Mouse (Mus musculus): ENCODE data around the gene Trrap.
"Not testable (repeated sequence)": the region's sequence is repeated elsewhere in the genome, so short reads cannot be mapped to it uniquely, and the experiment has no call there.

The Trrap gene

DNA sequence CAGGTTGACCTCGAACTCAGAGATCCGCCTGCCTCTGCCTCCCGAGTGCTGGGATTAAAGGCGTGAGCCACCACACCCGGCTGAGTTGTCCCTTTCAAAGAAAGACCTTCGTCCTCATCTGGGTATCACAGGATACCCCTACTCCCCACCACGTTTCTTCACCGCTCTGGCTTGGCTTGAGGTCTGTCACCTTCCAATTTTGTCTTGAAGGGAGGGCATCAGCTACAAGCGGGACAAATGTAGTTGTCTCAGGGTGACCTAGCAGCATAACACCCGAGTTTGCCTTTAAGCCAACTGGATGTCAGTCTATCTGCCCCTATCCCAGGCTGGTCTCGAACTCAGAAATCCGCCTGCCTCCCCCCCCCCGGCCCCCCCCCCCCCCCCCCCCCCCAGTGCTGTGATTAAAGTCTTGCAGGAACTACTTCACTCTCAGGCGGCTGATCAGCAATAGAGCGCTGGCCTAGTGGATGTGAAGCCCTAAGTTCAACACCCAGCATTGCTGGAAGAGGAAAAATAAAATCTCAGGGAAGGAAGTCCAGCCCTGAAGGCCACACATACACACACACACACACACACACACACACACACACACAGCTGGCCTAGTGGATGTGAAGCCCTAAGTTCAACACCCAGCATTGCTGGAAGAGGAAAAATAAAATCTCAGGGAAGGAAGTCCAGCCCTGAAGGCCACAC lies at the start of gene Trrap:
Gene Trrap (plus strand): TSS at position 627 of the 693 bp plus-strand sequence.
- not testable (repeated sequence) for DNase-seq (ENCODE audit: low spot score)

DNA sequence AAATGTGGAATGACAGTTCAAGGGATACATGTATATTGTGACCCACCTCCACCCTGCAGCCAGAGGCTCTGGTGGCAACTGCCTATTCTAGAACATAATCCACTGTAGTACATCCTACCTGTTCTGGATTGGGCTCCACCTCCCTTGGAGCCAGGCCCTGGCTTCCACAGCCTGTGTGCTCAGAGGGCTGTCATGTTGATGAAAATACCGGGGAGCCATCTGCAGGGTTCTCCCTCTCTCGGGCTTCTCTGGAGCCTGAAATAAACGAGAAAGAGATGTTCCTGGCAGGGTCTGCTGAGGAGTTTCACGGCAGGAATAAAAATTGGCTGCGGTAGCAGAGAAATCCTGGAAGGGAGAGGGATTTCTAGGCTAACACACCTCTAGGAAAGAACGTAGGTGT lies 47.8 kb upstream of the Trrap start:
- no peak for DNase-seq (ENCODE audit: low spot score)

DNA sequence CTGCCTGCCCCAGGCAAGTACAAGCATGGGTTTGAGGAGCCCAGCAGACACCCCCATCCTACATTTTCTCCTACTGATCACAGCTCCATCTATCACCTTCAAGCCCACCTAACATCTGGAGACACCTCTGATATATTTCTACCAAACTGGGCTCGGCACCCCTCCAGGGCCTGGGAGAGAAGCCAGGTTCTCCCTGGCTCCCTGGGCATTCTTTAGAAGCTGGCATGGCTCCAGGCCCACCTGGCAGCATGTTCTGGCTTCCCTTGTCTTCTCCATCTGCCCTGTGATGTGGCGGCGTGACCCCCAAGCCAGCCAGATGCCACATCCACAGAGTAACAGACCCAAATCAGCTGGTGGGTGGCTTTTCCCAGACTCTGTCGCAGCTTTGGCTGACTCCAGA lies 47.3 kb upstream of the Trrap start:
- no peak for DNase-seq (ENCODE audit: low spot score)

DNA sequence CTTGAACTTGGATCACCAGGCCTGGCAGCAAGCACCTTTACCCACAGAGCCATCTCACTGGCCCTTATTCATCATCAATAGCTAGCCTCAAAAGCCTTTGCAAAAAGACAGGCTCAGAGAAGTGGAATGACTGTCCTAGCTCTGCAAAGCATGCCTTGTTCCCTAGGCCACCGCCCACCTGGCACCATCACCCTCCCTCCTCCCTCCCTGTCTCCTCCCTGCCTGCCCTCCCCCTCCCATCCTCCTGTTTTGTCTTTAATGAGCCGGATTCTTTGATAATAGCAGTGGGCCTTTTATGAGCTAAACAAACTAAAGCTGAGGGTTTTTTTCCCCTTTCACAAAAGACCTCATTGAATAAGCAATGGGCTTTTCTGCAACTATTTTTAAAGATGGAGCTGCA lies 42.6 kb upstream of the Trrap start:
- DNase-seq (ENCODE audit: low spot score) = no peak

DNA sequence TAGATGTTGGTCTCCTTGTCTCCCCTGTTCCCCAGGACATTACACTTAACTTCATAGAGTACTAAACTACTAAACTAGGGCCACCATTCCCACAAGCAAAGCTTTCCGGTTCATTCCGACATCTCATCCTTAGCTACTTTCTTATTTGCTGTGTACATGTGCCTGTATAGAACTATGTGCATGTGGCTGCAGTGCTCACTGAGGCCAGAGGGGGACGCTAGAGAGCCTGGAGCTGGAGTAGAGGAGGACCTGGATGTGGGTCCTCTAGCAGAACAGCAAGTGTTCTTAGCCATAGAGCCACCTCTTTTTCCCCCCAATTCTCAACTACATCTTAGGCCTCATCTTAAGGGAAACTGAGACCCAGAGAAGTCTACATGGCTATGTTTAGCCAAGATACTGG lies 42.0 kb upstream of the Trrap start:
- no peak for DNase-seq (ENCODE audit: low spot score)

DNA sequence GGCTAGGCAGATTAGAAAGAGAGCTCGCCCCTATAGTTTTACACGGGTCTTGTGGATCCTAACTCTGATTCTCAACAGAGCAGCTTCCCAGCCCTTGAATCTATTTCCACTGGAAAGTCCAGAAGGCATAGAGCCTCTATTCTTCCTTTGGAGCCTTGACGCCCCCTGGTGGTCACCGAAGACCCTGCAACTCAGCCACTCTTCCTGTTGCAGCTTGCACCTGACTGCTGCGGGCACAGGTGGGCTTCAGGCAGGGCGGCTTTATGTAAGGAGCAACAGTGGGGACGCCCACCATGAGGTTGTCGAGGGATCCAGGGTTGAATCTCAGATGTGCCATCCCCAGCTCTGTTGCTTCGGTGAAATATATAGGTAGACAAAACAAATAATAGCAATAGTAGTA lies 40.4 kb upstream of the Trrap start:
- peak; percentile 8 for DNase-seq (ENCODE audit: low spot score)

DNA sequence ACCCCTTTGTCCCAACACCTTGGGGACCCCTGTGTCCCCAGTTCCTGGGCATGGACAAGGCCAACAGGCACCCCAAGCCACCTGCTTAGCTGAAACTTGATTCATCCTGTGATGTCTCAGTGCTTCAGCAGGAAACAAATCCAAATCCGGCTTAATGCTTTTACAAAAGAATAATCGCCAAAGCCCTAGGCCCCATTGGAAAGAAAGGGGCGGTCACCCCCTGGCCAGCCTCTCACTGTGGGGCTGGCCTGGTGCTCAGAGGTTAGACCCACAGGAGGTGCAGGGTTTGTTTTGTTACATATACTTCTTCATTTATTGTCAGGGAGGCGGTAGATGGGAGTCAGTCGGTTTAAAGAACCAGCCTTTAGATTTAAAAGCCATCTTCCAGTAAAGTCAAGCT lies 39.3 kb upstream of the Trrap start:
- no peak for DNase-seq (ENCODE audit: low spot score)

DNA sequence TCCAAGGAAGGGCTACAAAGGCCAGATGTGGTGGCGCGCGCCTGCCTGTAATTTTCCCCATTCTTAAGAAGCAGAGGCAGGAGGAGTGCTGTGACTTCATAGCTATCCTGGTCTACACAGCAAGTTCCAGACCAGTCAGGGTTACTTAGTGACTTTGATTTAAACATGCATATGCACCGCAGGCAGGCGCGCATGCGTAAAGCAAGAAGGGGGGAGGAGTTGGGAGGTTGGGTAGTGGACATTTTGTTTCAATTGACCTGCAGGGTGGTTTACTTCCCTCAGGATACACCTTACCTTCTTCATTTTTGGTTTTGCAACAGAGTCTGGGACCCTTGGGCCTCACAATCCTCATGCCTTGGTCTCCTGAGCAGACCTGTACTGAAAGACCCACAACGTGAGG lies 38.3 kb upstream of the Trrap start:
- no peak for DNase-seq (ENCODE audit: low spot score)

DNA sequence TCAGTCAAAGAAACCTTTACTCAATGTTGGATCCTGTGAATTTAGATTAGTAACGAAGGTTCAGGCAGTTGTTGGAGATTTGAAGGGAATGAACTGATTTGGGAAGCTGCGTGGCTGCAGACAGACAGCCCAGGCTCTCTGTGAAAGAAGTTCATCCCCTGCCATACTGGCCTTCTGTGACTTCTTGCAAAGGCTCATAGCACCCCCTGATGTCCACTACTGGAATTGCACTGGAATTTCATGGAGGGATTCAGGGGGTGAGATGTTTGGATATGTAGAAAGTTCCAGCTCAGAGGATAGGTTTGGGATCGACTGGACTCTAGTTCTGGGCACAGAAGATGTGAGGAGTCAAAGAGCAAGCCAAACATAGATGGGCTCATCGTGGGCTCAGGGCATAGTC lies 33.6 kb upstream of the Trrap start:
- peak; percentile 22 for DNase-seq (ENCODE audit: low spot score)

DNA sequence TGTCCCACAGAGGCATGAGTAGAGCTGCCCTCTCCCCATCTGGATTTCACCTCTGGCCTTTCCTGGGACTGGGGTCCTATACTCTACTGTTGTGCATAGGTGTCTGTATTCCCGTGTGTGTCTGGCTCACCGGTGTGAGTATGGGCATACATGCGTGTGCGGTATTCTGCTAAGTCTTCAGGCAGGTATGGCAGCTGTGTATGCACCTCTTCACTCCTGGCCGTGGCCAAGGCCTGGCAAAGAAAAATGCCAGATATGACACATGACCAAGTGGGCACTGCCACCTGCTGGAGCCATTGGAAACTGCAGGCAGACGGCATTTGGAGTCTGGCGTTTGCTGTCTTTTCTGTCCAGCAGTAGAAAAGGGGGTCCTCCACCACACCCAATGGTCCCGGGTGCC lies 32.6 kb upstream of the Trrap start:
- DNase-seq (ENCODE audit: low spot score) = peak; percentile 42

DNA sequence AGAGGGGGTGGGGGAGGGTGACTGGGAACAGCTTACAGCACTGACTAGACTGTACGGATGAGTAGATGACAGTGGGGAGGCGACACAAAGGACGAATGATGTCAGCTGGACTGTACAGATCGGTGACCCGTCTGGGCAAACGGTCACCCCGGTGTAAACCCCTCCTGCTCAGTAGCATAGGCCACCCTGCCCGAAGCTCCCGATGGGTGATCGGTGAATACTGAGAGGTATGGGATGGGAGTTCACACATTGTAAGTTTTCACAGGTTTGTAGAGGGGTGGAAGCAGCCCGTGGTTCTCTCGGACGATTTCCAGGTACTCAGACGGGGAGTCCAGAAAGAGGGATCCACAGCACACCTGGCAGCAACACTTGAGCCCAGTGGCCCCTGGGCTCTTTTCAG lies 30.4 kb upstream of the Trrap start:
- DNase-seq (ENCODE audit: low spot score) = no peak

DNA sequence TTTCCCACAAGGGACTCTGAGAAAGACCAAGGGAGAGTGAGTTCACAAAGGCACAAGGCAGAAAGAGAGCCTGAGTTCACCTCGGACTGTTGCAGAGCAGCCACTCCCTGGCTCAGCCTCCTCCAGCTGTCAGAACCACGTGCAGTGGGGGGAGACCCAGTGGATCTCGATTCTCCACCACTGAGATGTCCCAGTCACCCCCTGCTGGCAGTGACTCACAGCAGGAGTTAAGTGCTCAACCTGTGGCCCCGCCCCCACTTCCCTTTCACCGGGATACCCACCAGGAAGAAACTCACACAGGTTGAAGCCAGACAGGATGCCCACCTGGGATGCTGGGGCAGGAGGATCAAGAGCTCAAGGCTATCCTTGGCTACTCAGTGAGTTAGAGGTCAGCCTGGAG lies 15.1 kb upstream of the Trrap start:
- no peak for DNase-seq (ENCODE audit: low spot score)

DNA sequence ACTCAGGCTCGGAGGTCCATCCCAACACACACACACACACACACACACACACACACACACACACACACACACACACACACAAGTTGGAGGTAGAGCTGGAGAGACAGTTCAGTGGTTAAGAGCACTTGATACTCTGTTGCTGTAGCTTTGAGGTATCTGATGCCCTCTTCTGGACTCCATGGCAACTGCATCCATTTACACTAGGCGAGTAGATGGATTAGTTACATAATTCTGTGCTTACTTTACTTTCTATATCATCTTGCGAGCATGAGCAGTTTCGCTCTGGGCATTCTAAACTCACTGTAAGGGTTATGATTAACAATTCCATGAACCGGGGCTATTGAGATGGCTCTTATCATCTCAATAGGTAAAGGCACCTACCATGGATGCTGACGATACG lies 14.5 kb upstream of the Trrap start:
- no peak for DNase-seq (ENCODE audit: low spot score)

DNA sequence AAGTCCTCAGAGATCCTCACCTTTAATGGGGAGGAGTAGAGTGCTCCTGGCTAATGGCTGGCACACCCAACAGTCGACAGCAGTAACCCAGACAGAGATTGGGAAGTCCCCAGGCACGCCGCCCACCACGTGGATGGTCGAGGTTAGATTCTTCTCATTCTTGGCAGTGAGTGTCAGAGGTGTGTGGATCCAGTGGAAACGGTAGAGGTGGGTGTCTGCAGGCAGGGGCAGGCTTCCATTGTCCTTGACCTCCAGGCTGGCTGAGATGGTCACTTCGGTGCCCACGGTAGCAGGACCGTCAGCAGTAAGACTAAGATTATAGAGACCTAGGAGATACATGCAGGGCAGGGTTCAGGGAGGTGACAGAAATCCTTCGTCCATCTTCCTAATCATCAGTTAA lies 12.3 kb upstream of the Trrap start:
- DNase-seq (ENCODE audit: low spot score) = no peak

DNA sequence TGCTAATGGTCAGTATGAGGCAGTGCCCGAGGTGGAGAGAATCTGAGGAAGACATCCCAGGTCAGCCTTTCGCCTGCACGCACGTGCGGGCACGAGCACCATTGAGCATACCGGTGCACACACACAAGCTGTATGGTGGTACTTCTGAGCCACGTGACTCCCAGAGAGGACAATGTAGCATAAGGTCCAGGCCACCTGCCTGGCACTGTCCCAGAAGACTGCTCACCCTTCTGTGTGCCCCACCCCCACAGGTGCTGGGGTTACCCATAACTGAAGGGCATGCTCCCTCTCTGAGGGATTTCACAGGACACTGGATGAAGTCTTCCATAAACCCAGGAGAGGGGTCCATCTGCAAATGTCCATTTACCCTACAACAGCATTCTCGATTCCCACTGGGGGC lies 10.1 kb upstream of the Trrap start:
- DNase-seq (ENCODE audit: low spot score) = no peak

DNA sequence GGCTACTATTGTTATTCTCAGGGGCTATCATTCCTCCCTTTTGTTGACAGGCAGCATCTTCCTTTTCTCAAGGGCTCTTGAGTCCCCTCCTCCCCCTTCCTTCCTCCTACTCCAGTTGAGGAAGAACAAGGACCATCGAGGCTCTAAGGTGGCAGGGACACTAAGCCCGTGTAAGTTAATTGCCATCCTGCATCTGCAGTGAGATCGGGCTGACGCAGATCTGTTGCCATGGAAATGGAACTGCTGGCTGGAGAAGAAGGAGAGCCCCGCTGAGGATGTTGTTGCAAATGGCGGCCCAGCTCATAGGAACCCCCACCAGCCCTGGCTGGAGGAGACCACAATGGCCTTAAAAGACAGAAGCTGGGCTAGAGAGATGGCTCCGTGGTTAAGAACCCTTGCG lies 9.1 kb upstream of the Trrap start:
- DNase-seq (ENCODE audit: low spot score) = no peak

DNA sequence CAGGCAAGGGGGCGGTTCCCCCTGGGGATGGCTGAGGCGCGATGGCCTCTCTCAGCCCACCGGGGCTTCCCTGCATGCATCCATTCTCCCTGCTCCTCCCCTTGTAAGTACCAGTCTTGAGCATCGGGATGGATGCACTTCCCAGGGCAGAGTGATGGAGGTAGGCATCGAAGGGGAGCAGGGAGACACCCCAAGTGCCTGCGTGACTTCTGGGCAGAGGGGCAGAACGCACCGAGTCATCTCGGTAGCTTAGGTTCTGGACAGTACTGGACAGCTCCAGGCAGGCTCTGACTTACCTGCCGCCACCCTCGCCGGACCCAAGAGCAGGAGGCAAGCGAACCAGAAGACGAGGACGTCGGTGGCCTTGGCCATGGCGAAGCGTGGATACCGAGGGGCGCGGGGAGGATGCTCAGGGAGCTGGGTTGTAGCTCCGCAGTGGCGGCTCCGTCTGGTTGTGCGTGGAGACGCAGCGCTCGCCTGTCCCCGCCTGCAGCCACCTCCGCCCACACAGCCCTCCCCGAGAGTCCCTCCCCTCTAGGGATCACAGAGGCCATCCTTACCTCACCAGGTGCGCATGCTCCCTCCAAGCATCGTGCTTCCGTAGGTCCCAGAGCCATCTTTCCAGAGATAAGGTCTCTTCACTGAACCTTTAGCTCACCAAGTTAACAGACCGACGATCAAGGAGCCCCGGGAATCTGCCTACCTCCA lies 6.2 kb upstream of the Trrap start, which contains the start of gene Tmem130:
Gene Tmem130 (minus strand): TSS at position 658 of the 708 bp plus-strand sequence.
- DNase-seq (ENCODE audit: low spot score) = no peak

DNA sequence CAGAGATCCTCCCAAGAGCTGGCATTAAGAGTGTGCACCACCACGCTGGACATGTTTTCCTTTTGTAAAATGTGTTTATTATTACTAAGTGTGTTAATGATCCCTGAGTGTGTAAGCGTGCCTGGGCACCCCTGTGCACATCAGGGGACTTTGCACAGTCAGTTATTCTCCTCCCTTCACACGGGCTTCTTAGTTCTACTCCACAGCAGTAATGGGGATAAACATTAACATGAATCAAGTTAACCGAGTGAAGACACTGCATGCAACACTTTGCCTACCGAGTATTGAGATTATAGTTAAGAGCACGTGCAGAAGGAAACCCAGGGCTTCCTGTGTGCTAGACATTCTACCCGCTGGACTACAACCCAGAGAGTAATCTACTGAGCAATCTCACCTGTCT lies 1.5 kb upstream of the Trrap start:
- no peak for DNase-seq (ENCODE audit: low spot score)

DNA sequence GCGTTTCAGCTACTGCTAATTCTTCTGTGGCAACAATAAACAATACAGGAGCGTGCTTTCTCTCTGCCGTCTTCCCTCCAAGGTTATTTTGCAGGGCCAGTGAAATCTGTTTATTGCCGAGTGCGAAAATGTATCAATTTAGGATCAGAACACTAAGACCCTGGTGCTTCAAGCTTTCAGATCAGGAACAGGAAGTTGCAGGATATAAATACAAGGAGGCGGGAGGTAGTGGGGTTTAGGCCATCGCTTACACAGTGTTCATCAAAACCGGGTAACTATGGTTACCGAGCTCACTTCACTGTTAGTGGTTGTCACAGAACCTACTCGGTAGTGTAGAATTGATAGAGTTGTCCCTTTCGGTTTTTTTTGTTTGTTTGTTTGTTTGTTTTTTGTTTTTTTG lies 886 bp upstream of the Trrap start:
- no peak for DNase-seq (ENCODE audit: low spot score)

DNA sequence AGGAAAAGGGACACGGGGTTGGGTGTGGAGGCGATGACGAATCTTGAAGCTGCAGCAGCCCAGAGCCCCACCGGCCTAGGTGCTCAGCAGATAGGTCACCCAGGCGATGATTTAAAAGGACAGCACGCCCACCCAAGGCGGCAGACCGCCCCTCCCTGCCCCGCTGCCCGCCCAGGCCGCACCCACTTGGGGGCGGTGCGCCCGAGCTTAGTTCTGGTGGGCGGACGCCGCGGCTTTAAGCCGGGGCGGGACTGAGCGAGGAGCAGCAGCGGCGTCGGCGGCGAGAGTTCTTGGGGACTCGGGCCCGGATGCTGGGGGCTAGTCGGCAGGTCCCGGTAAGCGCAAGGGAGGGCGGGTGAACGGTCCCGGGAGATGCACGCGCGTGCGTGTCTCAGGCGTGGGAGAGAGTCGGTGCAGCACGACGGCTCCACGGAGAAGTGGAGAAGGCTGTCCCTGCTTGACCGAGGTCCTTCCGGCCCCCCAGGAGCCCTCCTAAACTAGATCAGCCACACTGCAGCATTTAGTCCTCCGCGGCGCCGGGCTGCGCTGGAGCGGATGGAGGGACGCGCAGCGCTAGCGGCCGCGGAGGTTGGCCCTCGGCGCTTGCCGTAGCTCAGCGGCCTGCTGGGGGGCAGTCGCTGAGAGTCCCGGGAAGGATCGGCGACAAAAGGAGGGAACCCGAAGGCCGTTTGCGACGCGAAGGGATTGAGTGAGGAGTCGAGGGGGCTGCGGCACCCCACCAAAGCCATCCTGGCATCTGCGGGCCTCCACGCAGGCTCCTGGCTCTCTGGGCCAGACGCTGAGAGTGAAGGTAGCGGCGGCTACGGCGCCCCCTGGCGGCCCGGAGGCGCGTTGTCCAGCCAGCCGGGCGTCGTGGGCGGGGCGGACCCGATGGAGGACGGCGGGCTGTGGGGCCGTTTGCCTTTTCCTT lies 644 bp downstream of the Trrap start:
- DNase-seq (ENCODE audit: low spot score) = peak; percentile 86

DNA sequence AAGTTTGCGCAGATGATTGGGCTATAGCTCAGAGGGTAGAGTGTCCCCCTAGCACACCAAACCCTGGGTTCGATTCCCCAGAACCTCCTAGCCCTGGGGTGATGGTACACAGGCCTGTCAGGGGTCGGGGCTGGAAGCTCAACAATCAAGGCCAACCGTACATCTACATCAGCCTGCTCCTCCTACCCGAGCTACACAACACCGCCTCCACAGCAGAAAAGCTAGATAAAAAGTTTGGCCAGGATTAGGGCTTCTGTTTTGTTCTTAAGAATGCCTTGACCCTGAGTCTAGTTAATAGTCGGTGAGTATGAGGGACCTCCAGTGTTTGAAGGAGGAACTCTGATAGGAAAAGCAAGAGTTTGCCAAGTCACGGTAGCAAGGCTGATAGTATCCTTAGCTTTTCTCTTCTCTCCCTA lies 1.5 kb downstream of the Trrap start:
- DNase-seq (ENCODE audit: low spot score) = no peak

DNA sequence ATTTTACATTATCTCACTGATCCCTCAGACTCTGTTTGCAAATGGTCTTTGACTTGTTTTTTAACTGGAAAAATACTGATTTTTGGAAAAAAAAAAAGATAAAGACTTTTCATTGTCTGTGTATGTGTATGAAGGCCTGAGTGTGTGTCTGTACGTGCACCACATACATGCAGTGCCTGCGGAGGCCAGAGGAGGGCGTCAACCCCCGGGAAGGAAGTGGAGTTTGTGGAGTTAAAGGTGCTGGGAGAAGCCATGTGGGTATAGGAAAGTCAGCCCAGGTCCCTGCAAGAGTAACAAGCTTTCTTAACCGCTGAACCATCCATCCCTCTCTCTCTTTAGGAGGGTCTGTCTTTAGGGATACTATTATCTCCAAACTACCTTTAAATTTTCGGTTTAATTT lies 5.7 kb downstream of the Trrap start:
- DNase-seq (ENCODE audit: low spot score) = no peak

DNA sequence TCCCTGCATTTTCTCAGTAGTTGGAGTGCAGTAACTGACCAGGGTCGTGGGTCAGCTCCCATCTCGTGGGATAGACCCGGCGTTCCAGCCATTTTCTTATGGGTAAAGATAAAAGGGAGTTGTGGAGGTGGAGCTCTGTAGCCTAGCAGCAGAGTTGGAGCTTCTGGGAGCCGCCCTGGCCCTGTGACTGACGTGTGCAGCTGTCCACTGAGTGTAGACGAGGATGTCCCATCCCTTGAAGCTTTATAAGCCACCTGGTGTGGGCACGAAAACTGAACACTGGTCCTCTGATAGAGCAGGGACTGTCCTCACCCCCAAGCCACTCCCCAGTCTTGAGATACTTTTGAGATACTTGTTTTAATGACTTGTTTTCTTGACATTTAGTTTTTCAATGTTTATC lies 13.1 kb downstream of the Trrap start:
- no peak for DNase-seq (ENCODE audit: low spot score)

Data from spleen, adult 12 weeks (tissue).